Mouse (Mus musculus) cerebellum, adult 18-20 months (tissue): ENCODE measurements at regions not wholly inside any gene's neighbourhood (a gene's known extent, or its start where the extent isn't known, plus 50 kb on each side); places are given as distances from the start of the nearest gene placed in this dataset.
A peak's percentile ranks its signal among the peaks of the same experiment; 100 is the strongest.

Experiments used
- DNase-seq, 2 experiments: peaks; one replicate each; pipeline ENCODE4 v3.0.0; 2021

- DNase-seq = no peak
Measured at GRCm38 (mm10) chr8:64412488-64413188, 206.6 kb upstream of the Tll1 start.

GRCm38 (mm10) chr8:64406775-64407490, 200.9 kb upstream of the Tll1 start:
- DNase-seq = no peak

- no peak for DNase-seq
Measured at GRCm38 (mm10) chr8:64399554-64399953, 193.5 kb upstream of the Tll1 start.

- DNase-seq = no peak
Measured at GRCm38 (mm10) chr8:64397876-64398275, 191.8 kb upstream of the Tll1 start.

GRCm38 (mm10) chr8:64395816-64396215, 189.7 kb upstream of the Tll1 start:
- peak; percentile 60 to 68 for DNase-seq

GRCm38 (mm10) chr8:64389488-64389887, 183.4 kb upstream of the Tll1 start:
- DNase-seq = no peak

- no peak for DNase-seq
Measured at GRCm38 (mm10) chr8:64388299-64388698, 182.2 kb upstream of the Tll1 start.

GRCm38 (mm10) chr8:64379732-64380349, 173.8 kb upstream of the Tll1 start:
- no peak for DNase-seq

GRCm38 (mm10) chr8:64377830-64378229, 171.8 kb upstream of the Tll1 start:
- no peak for DNase-seq

- no peak for DNase-seq
Measured at GRCm38 (mm10) chr8:64375509-64375908, 169.4 kb upstream of the Tll1 start.

GRCm38 (mm10) chr8:64374980-64375379, 168.9 kb upstream of the Tll1 start:
- DNase-seq = no peak

- no peak for DNase-seq
Measured at GRCm38 (mm10) chr8:64369973-64370372, 163.9 kb upstream of the Tll1 start.

GRCm38 (mm10) chr8:64367906-64368305, 161.8 kb upstream of the Tll1 start:
- no peak for DNase-seq

GRCm38 (mm10) chr8:64366974-64367266, 160.8 kb upstream of the Tll1 start:
- DNase-seq = no peak

GRCm38 (mm10) chr8:64366226-64366973, 160.3 kb upstream of the Tll1 start:
- no peak for DNase-seq

GRCm38 (mm10) chr8:64357092-64357491, 151.0 kb upstream of the Tll1 start:
- DNase-seq = no peak

- DNase-seq = no peak
Measured at GRCm38 (mm10) chr8:64348082-64348646, 142.1 kb upstream of the Tll1 start.

GRCm38 (mm10) chr8:64347490-64347889, 141.4 kb upstream of the Tll1 start:
- DNase-seq = no peak

- no peak for DNase-seq
Measured at GRCm38 (mm10) chr8:64346428-64346827, 140.4 kb upstream of the Tll1 start.

GRCm38 (mm10) chr8:64344933-64345332, 138.9 kb upstream of the Tll1 start:
- DNase-seq = no peak

- DNase-seq = no peak
Measured at GRCm38 (mm10) chr8:64343600-64343999, 137.5 kb upstream of the Tll1 start.

GRCm38 (mm10) chr8:64342397-64342796, 136.3 kb upstream of the Tll1 start:
- peak; percentile 13 to 23 for DNase-seq

GRCm38 (mm10) chr8:64337356-64337755, 131.3 kb upstream of the Tll1 start:
- DNase-seq = no peak
